Mouse (Mus musculus) lung, postnatal 10 days (tissue): ENCODE data around the gene Gm15155.
"Not testable (repeated sequence)": the region's sequence is repeated elsewhere in the genome, so short reads cannot be mapped to it uniquely, and the experiment has no call there.

Experiments
- DNase-seq: peaks from one replicate; pipeline ENCODE4 v3.0.0; 2021

Gm15155 gene

DNA sequence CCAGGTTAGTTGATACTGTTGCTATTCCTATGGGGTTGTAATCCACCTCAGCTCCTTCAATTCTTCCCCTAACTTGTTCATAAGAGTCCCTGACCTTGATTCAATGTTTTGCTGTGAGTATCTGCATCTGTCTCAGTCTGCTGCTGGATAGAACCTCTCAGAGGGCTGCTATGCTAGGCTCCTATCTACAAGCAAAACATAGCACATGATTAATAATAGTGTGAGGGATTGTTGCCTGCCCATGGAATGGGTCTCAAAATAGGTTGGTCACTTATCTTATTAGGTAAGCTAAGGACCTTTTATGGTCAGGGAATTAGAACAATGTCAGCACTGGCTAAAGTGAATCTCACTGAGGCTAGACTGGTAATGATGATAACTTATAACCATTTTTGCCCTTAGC lies 547.0 kb downstream of the Gm15155 start:
- DNase-seq = no peak

DNA sequence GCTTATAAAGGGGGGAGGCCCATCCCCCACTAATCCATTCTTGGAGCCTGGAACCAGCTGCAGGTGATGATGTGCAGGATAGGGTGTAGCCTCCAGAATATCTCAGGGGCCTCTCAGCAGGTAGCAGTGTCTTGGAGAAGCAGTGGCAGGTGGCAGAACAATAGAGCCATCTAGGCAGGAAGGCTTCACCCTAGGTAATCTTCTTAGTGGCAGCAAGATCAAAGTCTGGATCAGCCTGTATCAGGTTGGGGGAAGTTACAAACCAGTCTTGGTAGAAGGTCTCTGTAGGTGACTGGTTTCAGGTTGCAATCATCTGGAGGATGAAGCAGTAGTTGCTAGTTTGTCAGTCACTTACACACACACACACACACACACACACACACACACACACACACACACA lies 679.3 kb downstream of the Gm15155 start:
- DNase-seq = not testable (repeated sequence)
